Mouse (Mus musculus): Measurements from ENCODE around the gene Ssr2. TPM values are rescaled to one million over a fixed set of nuclear protein-coding genes. Genes with fewer than 3 reads are reported as not detected.
A peak's percentile ranks its signal among the peaks of the same experiment; 100 is the strongest.

Gene Ssr2
- polyA plus RNA-seq, 1 experiment from 2014 or later = 157 TPM

DNA sequence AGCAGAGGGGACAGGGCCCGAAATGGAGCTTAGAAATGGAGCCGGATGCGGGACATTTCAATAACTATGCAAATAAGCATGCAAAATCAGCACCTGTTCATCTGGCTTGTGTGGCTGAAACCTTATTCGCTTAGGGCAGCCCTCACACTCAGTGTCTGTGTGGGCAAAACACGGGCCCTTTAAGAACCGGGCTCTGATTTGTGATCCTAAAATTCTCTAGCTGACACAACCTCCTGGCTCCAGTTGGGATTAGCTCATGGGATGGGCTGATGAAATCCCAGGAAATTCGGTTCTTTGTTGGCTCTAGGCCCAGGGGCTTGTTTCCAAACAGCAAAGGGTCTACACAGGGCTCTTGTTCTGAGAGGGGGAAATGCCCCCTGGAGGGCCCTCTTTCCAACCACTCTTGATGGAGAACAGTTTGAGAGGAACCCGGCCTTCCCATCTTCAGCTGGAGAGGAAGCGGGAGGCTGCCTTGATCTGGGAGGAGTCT lies 40.3 kb downstream of the Ssr2 start:
- no peak overlapping the region for H3K9ac ChIP-seq
- no peaks in the 10 kb centered on the region for H3K9me3 ChIP-seq
- no peak for ATAC-seq (ENCODE audit: low FRiP score, low read depth)
- H3K27ac ChIP-seq = no peak overlapping the region
- peaks cover 18% of the 10 kb centered on the region for H3K4me1 ChIP-seq
- no peaks in the 10 kb centered on the region for H3K36me3 ChIP-seq
- H3K27me3 ChIP-seq (replicated peaks) = no peaks in the 10 kb centered on the region
- WGBS = 49% methylated on average over 9 of the region's 9 CpGs
- H3K4me2 ChIP-seq (replicated peaks) = no peak overlapping the region
- no peak overlapping the region for H3K4me3 ChIP-seq

DNA sequence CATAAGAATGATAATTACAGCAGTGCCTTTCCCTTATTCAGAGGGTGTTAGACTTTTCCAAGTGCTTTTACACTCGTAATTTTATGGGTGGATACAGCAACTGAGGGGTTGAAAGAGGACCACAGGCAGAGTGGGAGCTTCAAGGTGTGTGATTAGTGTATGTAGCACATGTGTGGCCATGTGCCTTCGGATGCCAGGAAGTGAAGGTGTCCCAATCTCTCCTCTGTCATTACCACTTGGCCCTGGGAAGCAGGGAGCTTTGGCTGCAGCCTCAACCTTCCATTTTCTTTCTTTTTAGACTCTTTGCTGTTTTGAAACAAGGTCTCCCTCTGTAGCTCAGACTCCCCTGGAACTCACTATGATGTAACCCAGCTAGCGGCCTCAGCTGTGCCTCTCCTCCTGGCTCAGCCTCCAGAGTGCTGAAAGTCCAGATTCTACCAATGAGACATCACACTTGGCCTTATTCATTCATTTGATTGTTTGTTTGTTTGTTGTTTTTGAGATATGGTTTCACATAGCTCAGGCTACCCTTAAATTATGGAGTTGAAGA lies 41.4 kb downstream of the Ssr2 start:
- no peaks in the 10 kb centered on the region for H3K27me3 ChIP-seq (replicated peaks)
- WGBS = 73% methylated on average over 3 of the region's 3 CpGs
- H3K36me3 ChIP-seq = no peaks in the 10 kb centered on the region
- no peak overlapping the region for H3K27ac ChIP-seq
- no peak overlapping the region for H3K4me2 ChIP-seq (replicated peaks)
- no peak overlapping the region for H3K4me3 ChIP-seq
- H3K9me3 ChIP-seq = no peaks in the 10 kb centered on the region
- peaks cover 18% of the 10 kb centered on the region for H3K4me1 ChIP-seq
- H3K9ac ChIP-seq = no peak overlapping the region
- ATAC-seq (ENCODE audit: low FRiP score, low read depth) = no peak

DNA sequence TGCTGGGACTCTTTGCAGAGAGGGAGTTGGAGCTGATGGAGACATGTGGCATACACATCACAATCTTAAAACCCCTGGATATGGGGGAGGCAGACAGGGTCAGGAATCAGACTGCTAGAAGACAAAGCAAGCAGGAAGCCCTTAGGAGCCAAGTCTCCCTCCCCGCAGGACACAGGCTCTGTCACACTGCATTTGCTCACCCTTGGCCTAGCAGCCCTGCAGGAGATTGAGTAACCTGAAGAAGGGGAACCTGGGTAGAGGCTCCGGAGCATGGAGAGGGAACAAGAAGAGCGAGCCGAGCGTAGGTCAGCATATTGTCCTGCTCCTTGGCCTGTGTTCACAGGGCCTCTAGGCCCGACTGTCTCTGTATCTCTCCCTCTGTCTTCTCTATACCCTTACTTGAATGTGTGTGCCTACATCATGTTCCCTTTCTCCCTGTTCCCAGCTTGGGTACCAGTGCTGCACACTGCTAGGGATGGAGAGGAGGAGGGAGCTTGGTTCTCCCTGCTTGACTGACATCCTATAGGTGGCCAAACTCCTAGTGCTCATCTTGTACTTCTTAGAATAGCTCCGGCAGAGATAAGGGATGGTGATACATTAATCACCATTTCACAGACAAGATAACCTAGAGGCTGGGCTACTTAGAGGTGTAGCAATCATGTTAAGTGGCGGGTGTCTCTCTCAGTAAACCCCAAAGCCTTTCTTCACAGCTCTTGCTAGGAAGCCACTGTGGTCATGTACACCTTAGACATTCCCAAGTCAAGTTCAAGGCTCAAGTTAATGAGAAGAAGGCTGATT lies 42.6 kb downstream of the Ssr2 start:
- H3K9me3 ChIP-seq = no peaks in the 10 kb centered on the region
- H3K4me1 ChIP-seq = peaks cover 18% of the 10 kb centered on the region
- no peak overlapping the region for H3K4me3 ChIP-seq
- WGBS = 76% methylated on average over 8 of the region's 8 CpGs
- no peak overlapping the region for H3K9ac ChIP-seq
- H3K4me2 ChIP-seq (replicated peaks) = no peak overlapping the region
- no peaks in the 10 kb centered on the region for H3K27me3 ChIP-seq (replicated peaks)
- no peak overlapping the region for H3K27ac ChIP-seq
- ATAC-seq (ENCODE audit: low FRiP score, low read depth) = no peak
- no peaks in the 10 kb centered on the region for H3K36me3 ChIP-seq

DNA sequence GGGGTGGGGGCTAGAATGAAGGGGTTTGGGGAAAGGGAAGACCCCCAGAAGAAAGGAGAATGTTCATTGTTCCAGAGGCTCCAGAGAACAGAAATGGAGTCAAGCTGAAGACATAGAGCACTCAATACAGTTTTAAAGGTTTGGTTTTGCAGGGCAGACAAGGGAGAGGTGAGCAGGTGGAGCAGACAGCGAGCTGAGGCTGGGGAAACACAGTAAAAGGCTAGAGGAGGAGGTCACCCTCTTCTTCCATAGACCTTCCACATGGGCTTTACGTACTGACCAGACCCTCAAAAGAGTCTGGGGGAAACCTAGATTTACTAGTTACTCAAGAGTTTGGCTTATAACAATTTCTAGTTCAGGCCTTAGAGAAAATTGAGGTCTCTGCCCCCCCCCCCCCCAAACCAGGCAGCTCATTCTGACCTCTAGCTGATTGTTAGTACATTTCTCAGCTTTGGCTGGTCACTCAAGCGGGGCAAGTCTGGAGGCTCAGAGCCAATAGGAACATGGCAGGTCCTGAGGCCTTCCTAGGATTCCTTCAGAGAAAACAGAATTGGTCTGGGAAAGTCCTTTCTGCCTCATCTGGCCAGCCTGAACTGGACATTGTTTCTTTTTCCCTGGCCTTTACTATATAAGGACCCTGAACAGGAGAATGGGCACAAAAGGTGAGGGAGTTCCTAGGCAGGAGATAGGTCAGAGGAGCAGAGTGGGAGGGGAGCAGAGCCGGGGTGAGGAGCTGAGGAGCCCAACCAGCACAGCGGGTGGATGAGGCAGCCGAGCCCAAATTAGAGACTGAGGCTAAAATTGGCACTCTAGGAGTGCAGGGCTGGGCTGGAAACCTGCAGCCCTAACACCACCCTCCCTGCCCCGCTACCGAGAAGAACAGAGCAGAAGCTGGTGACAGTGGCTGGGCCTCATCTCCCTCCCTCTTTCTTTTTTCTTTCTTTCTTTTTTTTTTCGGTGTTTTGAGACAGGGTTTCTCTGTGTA lies 43.7 kb downstream of the Ssr2 start:
- H3K4me1 ChIP-seq = peaks cover 25% of the 10 kb centered on the region
- ATAC-seq (ENCODE audit: low FRiP score, low read depth) = no peak
- no peaks in the 10 kb centered on the region for H3K36me3 ChIP-seq
- WGBS = 46% methylated on average over 9 of the region's 9 CpGs
- H3K27me3 ChIP-seq (replicated peaks) = no peaks in the 10 kb centered on the region
- H3K27ac ChIP-seq = no peak overlapping the region
- no peak overlapping the region for H3K4me3 ChIP-seq
- no peaks in the 10 kb centered on the region for H3K9me3 ChIP-seq
- no peak overlapping the region for H3K4me2 ChIP-seq (replicated peaks)
- H3K9ac ChIP-seq = 0 out of 2 replicates have a peak overlapping the region, but pooled peaks have one; percentile 5

DNA sequence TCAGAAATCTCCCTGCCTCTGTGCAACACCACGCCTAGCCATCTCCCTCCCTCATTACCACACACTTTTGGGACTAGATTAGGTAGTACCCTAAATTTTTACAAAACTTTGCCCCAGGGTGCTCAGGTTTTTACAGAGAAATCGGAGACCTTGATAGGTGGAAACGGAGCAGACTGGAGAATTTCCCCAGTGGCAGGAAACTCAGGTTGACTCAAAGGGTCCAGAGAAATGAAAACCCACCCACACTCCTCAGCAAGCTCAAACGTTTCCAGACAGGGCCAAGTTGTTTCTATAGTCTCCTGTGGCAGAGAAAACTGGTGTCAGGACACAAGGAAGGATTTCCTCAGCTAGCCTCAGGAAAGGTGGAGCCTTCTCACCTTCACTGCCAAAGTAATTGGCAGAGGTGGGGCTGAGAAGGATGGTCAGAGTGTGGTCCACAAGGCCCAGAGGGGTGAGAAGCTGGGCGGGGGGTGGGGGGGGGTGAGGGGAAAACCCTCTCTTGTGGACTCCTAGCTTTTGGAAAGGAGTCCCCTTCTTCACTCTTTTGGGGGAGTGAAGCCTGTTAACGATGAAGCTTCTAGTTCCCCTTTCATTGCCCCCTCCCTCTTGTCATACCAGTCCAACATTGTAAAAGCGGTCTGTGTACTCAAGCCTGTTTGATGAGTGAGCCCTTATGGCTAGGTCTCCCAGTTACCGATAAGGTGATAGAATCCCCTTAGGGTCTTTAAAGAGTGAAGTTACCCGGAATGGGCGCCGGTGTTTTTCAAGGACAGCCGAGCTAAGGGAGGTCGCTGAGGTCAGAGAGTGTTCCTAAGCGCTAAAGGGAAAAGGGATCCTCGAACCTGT lies 44.7 kb downstream of the Ssr2 start:
- Histone ChIP-seq H3K4me1 (peaks cover 34% of the 10 kb centered on the region), H3K27ac (peak overlapping the region; percentile 90)

DNA sequence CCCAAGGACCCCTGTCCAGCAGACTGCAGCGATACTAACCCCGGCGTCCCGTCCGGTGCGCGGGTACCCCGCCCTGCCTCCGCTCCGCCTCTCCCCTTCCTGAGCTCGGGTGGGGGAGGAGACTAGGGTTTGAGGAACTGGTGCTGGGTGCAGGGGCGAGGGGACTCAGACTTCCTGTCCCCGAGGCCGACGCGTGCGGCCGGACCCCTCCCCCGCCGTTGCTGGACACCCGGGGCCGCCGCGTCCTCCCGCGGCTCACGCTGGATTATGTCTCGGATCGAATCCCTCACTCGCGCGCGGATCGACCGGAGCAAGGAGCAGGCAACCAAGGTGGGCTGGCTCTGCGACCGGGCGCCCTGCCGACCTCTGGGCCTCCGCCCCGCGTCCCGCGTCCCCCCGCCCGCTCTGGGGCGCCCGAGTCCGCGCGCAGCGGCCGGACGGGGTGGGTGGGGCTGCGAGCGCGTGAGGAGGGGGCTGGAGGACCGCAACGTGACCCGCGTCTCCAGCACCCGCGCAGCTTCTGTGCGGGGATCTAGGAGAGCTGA lies 45.4 kb downstream of the Ssr2 start:
- Histone ChIP-seq H3K9me3 (no peaks in the 10 kb centered on the region), H3K4me2 (replicated peaks) (peak overlapping the region; percentile 84), H3K36me3 (peaks cover 9% of the 10 kb centered on the region), H3K27ac (peak overlapping the region; percentile 90), H3K4me3 (peak overlapping the region; percentile 63), H3K4me1 (peaks cover 35% of the 10 kb centered on the region), H3K27me3 (replicated peaks) (no peaks in the 10 kb centered on the region), H3K9ac (peak overlapping the region; percentile 90)
- WGBS = under 1% methylated on average over 63 of the region's 64 CpGs
- peak; percentile 62 for ATAC-seq (ENCODE audit: low FRiP score, low read depth)

More for the DNA sequence above, 44.7 kb downstream of the Ssr2 start:
- Histone ChIP-seq H3K36me3 (peaks cover 5% of the 10 kb centered on the region; the same call in 1 of the 2 replicates), H3K4me3 (peak overlapping the region; percentile 63), H3K4me2 (replicated peaks) (peak overlapping the region; percentile 84), H3K9me3 (no peaks in the 10 kb centered on the region), H3K27me3 (replicated peaks) (no peaks in the 10 kb centered on the region), H3K9ac (peak overlapping the region; percentile 90)
- WGBS = 14% methylated on average over 15 of the region's 15 CpGs
- no peak for ATAC-seq (ENCODE audit: low FRiP score, low read depth)

DNA sequence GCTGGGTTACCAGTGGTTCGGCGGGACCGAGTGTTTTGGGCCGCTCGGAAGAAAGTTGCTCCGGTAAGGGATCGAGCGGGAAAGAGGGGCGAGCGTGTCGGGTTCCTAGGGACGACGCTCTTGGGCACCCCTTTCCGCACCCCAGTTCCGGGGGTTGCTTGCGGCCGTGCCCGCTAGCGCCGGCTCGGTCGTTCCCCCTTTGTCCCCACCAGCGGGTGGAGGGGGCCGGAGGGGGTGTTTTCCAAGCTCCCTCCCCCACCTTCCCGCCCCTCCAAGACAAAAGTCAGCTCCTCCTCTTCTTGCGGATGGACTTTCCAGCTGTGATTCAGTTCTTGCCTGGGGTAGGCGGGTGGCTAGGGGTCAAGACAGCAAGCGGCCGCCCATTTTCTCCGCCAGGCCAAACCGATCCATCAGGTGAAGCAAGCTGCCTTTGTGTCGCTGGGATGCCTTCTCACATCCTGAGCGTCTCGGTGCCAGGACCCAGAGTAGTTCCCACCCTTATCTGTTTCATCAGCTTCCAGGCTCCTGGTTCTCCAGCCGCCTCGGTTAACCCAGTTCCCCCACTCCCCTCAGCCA lies 45.9 kb downstream of the Ssr2 start:
- under 1% methylated on average over 35 of the region's 36 CpGs for WGBS
- peaks cover 36% of the 10 kb centered on the region for H3K4me1 ChIP-seq

DNA sequence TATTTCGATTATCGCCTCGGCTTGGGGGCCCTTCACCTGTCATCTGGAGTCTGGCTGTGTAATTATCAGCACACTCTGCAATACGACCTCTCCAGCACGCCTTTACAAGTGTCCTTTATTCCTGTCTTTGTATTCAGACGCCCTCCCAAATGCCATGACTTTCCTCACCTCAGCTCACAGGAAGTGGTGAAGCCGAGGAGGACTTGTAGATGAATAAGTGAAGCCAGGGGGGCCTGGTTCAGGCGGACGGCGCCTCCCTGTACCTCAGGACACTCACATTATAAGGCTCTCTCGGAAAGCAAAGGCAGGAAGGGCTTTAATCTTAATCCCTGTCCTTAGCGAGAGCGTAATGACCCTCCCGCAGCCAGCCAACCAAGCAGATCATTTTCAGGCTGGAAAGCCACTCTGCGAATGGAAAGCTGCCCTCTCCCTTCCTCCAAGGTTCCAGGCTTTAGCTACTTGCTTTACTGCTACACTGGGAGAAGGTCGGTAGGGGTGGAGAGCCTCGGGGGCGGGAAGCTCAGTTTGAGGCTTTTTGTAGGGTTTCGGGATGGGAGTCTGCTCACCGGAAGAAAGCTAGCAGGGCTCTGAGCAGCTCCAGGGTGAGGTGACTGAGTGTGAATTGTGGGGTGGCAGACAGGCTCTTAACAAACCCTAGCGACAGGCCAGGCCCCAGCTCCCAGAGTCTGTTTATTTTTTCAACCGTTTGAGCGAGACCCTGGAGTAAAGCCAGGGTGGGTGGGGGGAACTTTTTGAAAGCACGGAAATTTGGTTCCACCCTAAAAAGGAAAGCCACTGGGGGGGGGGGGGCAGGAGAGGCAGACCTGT lies 46.7 kb downstream of the Ssr2 start:
- H3K36me3 ChIP-seq = peaks cover 17% of the 10 kb centered on the region
- peak overlapping the region; percentile 63 for H3K4me3 ChIP-seq
- H3K27me3 ChIP-seq (replicated peaks) = no peaks in the 10 kb centered on the region
- H3K9ac ChIP-seq = peak overlapping the region; percentile 90
- under 1% methylated on average over 24 of the region's 24 CpGs for WGBS
- ATAC-seq (ENCODE audit: low FRiP score, low read depth) = 0 out of 2 replicates have a peak, but pooled peaks have one; percentile 25
- H3K4me1 ChIP-seq = peaks cover 42% of the 10 kb centered on the region
- peak overlapping the region; percentile 90 for H3K27ac ChIP-seq
- H3K9me3 ChIP-seq = no peaks in the 10 kb centered on the region
- peak overlapping the region; percentile 84 for H3K4me2 ChIP-seq (replicated peaks)

More for the DNA sequence above, 45.9 kb downstream of the Ssr2 start:
- H3K4me3 ChIP-seq = peak overlapping the region; percentile 63
- H3K36me3 ChIP-seq = peaks cover 13% of the 10 kb centered on the region
- peak overlapping the region; percentile 90 for H3K9ac ChIP-seq
- H3K27ac ChIP-seq = peak overlapping the region; percentile 90
- peak; percentile 14 for ATAC-seq (ENCODE audit: low FRiP score, low read depth)
- no peaks in the 10 kb centered on the region for H3K9me3 ChIP-seq
- H3K27me3 ChIP-seq (replicated peaks) = no peaks in the 10 kb centered on the region
- H3K4me2 ChIP-seq (replicated peaks) = peak overlapping the region; percentile 84

DNA sequence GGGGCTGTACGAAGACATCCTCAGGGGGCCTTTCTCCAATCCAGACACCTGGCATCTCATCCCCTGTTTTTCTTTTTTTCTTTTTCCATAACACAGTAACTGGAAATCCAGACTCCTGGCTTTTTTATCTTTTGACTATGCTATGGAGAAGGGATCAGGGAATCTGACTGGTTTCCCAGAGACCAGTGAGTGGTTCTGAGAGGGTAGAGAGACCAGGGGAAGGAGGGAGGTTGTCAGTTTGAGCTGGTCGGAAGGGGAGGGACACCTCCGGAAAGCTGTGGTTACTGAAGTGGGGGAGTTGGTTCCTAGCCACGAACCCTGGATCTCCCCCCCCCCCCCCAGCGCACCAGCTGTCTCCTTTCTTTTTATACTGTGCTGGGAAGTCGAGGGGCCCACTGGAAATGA lies 47.3 kb downstream of the Ssr2 start:
- peak overlapping the region; percentile 63 for H3K4me3 ChIP-seq
- peak overlapping the region; percentile 84 for H3K4me2 ChIP-seq (replicated peaks)
- ATAC-seq (ENCODE audit: low FRiP score, low read depth) = no peak
- peaks cover 19% of the 10 kb centered on the region for H3K36me3 ChIP-seq
- no peaks in the 10 kb centered on the region for H3K9me3 ChIP-seq
- H3K27ac ChIP-seq = peak overlapping the region; percentile 90
- 0% methylated on average over 5 of the region's 6 CpGs for WGBS
- peaks cover 46% of the 10 kb centered on the region for H3K4me1 ChIP-seq
- no peaks in the 10 kb centered on the region for H3K27me3 ChIP-seq (replicated peaks)
- H3K9ac ChIP-seq = peak overlapping the region; percentile 90

Measured in neural tube, embryonic 12.5 days (tissue).